Mouse (Mus musculus): ENCODE results near the gene Sik2.

DNA sequence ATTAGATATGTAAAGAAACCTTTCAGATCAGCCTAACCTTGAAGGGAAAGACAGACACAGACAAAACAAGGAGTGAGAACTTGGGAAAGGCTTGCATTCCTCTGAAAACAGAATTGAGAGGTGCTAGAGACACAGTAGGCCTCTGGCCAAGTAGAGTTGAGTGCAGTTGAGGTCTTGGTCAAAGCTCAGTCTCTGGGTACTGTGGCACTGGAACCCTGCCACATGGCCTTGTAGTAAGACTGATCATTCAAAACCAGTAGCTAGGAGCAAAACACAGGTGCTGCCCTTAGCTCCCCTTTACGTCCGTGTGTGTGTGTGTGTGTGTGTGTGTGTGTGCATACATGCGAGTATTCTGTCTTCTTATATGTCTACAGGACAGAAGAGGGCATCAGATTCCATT lies 132.6 kb downstream of the Sik2 start:
- TF ChIP-seq CTCF (IDR thresholded peaks at IDR 0.05; ENCODE audit: low read depth) (no peak), EP300 (optimal IDR thresholded peaks at IDR 0.05) (no peak)

Data from stomach, postnatal 0 days (tissue).